Mouse (Mus musculus) spleen, embryonic (tissue): ENCODE measurements at regions not wholly inside any gene's neighbourhood (a gene's known extent, or its start where the extent isn't known, plus 50 kb on each side); places are given as distances from the start of the nearest gene placed in this dataset.

Experiments used
- CTCF ChIA-PET: fragments of 350-600 bp; sonication (Branson Sonifier 250); formaldehyde crosslinking; loops from one replicate; lab custom pipeline; 2022; lab: Charles Lee

DNA sequence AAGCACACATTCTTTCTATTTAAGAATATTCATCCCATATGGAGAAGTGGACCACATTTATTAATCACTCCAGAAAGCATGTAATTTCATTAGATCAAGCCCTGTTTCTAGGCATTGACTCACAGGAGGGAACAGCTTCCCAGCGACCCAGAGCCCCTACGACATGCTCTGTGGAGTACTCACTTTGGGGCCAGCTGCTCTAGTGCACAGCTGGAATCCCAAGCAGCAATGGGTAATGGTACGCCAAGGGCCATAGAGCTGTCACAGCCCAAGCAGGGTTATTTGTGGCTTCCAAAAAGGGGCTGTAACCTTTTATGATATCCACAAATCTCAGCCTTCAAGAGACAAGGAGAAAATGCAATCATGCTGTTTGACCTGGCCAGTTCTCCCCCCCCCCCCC, 706.4 kb downstream of the Dhx35 start:
- CTCF ChIA-PET = no interaction called here

GRCm38 (mm10) chr2:159519066-159519465, 724.5 kb downstream of the Dhx35 start:
- CTCF ChIA-PET = no interaction called here

GRCm38 (mm10) chr2:159523739-159524138, 729.1 kb downstream of the Dhx35 start:
- CTCF ChIA-PET = no interaction called here

- CTCF ChIA-PET = no interaction called here
Observed at GRCm38 (mm10) chr2:159534951-159535350, 740.3 kb downstream of the Dhx35 start.

DNA sequence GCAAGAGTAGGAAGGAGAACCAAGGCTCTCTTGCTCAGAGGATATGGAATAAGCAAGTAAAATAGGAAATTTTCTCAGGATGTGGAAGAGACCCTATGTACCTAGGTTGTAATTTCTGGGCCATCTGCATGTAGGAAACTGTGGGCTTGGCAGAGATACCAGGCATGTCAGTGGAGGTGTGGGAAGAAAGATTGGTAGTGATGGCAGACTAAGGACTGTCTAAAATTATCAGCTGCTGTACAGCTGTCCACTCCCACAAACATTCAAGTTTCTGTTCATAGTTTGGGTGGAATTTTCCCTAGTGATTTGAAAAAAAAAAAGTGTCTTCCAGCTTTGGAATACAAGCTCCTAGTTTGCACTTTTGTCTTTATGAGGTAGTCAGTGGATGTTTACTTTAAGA, 744.7 kb downstream of the Dhx35 start:
- CTCF ChIA-PET = no interaction called here

GRCm38 (mm10) chr2:159557567-159557966, 763.0 kb downstream of the Dhx35 start:
- CTCF ChIA-PET = no interaction called here

DNA sequence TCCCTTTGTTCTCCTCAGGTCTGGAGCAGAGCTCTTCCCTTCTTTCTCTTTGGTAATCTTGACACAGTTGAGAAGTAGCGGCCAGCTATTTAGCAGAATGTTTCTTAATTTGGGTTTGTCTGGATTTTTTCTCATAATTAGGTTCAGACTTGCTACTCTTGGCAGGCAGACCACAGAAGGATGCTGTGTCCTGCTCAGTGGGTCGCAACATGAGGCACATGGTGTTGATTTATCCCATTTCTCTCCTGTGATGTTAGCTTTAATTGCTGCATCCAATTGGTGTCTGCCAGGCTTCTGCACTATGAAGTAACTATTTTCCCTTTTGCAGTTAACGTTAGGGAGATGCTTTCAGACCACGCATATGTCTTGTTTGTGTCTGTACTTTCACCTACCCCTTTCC, 768.7 kb downstream of the Gm826 start:
- CTCF ChIA-PET = no interaction called here

DNA sequence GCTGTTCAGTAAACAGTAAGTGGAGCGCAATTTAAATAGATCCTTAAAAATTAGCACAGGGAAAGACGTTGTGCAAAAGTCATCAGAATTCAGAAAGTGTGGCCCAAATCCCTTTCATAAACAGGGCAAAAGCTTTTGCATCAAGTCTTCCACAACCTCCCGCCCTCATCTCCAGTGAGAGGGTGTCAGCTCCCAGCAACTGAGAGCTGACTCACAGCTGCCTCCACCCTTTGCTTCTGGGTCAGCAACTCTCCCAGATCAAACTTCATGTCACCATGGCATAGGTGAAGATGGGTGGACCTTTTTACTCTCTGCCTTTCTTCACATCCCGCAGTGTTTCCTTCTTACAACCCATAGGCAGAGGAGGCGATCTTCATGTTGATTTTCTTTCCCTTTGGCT, 768.0 kb downstream of the Gm826 start:
- CTCF ChIA-PET = no interaction called here

DNA sequence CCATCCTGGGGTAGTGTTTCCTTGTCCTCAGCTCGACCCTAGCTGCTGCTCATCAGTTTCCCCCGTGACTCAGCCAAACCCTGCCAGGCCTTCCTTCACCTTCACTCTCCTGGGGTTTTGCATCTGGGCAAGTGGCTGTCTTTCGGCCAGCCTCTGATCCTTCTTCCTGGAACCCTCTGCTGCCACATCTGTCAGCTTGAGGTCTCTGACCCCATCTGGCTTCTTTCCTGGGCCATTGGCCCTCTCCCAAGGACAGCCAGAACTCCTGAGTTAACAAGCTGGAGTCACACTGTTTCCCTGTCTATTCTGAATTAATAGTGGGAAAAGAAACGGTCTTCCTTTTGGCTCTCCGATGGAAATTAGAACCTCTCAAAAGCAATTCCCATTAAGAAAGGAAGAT, 767.5 kb downstream of the Gm826 start:
- CTCF ChIA-PET = no interaction called here

DNA sequence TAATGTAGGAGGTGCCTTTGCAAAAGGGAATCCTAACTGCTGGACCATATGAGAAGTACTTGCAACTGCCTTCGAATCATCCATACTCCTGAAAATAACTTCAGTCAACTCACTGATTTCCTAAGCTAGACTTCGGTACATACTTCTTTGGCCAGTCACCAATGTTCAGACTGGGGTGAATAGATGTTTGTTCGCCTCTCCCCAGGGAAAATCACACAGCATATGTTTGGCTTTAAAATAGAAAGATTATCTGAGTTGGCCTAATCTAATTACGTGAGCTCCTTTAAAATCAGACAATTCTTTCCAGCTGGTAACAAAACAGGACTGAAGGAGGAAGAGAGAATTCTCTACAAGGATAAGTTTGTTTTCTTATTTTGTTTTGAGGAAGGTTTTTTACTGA, 765.6 kb downstream of the Gm826 start:
- CTCF ChIA-PET = no interaction called here

- CTCF ChIA-PET = no interaction called here
Observed at GRCm38 (mm10) chr2:159571862-159572261, 762.1 kb downstream of the Gm826 start.

GRCm38 (mm10) chr2:159575271-159575670, 758.7 kb downstream of the Gm826 start:
- CTCF ChIA-PET = no interaction called here

DNA sequence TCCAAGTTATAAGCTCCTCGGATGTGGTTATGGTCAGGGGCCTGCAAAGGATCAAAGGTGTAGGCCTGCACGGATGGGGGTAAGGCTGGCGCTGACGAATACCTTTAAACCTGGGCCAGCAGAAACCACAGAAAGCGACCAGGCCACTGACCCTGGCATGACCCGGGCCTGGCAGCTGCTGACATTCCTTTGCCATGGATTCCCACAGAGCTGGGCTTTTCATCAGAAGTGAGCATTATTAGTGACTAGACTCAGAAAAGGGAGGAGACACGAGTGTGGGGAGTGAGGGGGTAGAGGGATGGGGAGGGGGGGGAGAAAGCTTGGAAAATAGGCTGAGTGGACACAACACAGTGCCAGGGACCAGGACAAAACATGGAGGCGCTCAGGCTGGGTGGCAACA, 750.9 kb downstream of the Gm826 start:
- CTCF ChIA-PET = no interaction called here

- CTCF ChIA-PET = no interaction called here
Observed at GRCm38 (mm10) chr2:159584641-159585040, 749.3 kb downstream of the Gm826 start.

DNA sequence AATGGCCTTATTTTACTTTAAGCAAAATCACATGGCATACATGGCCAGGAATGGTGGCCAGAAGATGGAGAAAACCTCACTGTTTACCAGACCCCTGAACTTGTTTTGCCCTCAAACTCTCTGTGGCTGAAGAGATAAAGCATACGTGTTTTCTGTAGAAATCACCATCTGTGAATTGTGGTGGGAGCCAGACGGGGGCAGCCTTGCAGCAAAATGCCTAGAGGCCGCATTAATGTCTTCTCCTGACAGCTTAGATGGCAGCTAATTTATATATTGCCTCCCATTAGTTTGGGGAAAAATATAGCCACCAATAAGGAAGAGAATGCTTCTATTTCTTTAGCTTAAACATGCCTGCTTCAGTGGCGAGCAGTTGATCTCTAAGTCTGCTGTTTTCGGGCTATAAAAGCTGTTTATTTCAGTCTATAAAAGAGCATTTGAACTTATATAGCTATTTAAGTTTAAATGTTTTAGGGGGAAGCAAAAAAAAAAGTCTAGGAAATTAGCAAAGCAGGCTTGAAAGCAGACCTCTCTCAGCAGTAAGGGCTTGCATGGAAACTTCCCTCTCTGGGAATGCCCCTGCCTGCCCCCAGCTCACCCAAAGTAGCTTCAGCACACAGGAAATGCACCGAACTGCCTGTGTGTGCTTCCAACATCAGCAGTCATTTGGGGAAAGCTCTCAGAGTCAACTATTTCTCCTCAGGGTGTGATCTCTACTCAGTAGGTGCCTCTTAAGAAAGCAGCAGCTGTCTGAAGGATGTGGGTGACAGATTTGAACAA, 747.1 kb downstream of the Gm826 start:
- CTCF ChIA-PET = no interaction called here

DNA sequence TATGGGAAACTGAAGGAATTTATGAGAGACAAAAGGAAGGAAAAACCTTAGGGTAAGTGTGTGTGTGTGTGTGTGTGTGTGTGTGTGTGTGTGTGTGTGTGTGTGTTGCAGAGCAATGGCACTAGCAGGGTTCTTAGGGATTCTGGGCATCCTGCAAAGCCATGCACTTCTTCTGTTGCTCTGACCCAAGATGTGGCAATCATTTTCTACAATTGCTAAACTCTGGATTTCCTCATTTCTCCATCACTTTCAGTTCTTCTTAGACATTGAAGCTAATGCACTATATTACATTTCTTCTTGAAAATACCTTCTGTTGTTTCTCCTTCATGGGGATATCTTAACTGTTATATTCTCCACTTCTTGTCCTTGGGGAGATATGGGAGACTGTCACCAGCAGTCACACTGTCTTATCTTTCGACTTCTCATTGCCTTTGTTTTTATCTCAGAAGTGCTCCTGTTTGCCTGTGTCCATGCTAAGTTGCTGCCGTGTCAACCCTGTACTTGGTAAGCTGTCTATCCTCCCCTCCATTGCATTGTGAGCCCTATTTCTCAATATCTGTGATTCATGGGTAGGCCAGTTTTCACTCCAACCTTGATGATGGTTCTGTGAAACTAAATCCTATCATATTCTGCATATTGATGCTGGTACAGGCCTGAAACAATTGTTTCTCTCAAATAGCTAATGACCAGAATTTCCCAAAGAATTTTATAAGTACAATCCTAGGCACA, 742.4 kb downstream of the Gm826 start:
- CTCF ChIA-PET = no interaction called here

GRCm38 (mm10) chr2:159592841-159593240, 741.1 kb downstream of the Gm826 start:
- CTCF ChIA-PET = no interaction called here

DNA sequence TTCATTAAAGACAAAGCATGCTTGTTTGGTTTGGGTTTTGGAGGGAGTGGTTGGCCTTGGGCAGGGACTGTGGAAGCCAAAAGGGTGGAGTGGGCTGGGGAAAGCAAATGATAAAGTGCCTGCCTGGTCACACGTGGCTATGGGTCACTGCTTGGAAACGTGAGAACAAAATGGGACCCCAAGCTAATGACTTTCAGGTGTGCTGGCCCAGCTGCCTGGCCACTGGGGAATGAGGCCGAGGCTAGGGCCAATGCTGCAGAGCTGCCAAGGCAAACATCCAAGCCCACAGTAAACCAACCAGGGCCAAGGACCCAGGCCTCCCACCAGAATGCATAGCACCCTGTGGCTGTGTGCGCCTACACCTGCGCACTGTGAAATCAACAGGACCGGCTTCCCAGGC, 737.7 kb downstream of the Gm826 start:
- CTCF ChIA-PET = no interaction called here

DNA sequence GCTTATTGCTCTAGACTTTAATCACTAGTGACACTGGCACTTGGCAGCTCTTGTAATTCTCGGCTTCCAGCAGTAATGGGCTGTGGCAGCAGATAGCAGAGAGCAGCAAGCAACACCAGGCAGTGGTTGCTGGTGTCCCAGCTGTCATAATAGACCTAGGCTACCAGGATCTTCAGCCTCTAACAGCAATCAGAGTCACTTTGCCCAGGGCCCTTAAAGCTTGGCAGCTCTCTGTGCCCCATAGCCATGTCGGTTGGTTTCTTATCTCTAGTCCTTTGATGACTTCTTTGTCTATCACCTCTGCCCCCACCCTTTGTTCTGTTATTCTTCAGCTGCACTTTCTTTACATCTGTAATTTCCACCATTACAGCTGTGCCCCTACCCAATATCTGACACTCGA, 735.9 kb downstream of the Gm826 start:
- CTCF ChIA-PET = no interaction called here

DNA sequence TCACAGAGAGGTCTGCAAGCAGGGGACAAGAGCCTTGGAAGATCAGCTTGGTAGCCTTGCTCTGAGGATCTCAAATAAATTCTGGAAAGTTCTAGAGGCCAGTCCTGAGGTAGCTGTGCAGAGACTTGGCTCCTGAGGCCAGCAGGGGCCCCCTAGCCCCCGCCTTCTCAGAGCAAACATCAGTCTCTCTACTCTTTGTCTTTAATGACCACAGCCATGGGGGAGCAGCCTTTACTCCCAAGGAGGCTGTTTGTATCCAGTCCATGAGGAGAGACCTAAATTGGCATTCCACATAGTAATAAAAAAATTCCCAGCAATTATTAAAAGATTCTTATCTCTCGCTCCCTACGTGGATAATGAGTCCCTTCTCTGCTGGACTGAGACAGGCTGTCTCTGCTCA, 726.8 kb downstream of the Gm826 start:
- CTCF ChIA-PET = no interaction called here

GRCm38 (mm10) chr2:159610451-159610850, 723.5 kb downstream of the Gm826 start:
- CTCF ChIA-PET = no interaction called here

- CTCF ChIA-PET = no interaction called here
Observed at GRCm38 (mm10) chr2:159616685-159617084, 717.3 kb downstream of the Gm826 start.

GRCm38 (mm10) chr2:159621261-159621660, 712.7 kb downstream of the Gm826 start:
- CTCF ChIA-PET = interaction anchor here (0.6 kb wide), 1 partner anchor 46 kb away, joined by 3 read pairs; no protein-coding TSS in a partner anchor
